Mouse (Mus musculus) left cerebral cortex, adult 11 months (tissue): ENCODE results near the gene Ube2v1.
A peak's percentile ranks its signal among the peaks of the same experiment; 100 is the strongest.
"Not testable (repeated sequence)": the region's sequence is repeated elsewhere in the genome, so short reads cannot be mapped to it uniquely, and the experiment has no call there.

Experiments
- DNase-seq: peaks from one replicate; pipeline ENCODE4 v3.0.0; 2022; ENCODE audit warnings: low spot score

The Ube2v1 gene

DNA sequence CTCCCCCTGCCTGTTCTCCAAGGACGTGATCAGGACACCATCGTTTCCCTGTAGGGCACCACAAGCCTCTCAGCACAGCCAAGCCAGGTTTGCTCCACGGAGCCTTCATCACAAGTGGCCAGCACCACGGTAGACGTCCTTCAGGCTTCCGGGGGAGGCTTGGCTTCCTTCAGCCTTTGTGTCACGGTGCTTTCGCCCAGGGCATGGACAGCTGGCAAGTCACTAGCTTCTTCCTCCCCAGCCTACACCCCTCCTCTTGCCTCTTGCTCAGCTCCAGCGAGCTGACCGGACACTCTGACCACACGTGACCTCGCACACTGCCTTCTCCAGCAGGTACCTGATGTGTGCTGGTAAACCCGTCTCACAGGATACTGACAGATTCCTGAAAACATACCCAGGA, 9.5 kb downstream of the Ube2v1 start:
- no peak for DNase-seq

DNA sequence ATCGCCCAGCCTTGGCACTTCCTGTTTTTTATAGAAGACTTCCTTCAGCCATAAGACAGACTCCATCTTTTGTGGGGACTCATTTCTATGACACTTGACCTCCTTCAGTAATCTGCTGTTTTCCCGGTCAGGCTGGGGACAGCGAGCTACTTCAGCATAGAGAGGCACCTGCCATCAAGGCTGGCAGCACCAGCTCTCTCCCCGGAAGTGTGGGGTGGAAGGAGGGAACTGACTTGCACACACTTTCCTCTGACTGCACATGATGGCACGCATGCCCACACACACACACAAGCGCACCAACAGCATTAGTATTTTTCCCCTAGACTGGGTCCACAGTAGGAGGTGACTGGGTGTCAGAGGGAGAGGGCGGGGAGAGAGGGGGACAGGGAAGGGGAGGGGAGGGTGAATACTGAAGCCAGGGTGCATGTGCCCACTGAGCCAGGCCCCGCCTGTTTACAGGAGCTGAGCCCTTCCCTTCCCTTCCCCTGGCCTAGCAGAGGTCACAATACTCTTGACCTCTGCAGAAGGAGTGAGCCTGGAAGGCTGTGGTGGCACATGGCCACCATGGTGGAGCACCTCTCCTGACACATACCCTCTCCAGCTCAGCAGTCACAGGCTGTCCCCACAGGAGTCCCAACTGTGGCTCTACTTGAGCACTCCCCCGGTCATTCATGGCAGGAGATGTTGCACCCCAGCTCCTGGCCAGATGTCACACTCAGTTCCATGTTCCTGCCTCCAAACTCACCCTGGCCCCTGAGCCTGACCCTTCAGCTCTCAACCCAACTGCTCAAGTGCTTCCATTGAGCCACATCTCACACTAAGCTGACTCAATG, 10.4 kb downstream of the Ube2v1 start:
- no peak for DNase-seq

DNA sequence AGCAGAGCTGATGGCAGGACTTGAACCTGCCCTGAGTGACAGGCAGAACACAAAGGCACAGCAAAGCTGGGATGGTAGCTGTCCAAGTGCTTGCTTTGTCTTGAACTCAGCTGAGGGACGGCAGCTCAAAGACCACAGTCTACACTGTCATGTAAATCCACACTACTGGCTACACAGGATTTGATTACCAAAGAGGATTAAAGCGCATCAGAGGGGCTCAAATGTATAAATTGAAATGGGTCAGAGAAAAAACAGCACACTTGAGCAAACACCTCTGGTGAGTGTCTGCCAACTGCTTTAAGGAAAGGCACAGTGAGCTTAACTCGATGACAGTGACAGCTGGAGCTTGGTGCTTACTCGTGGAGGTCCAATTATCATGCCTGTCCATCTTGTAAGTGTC, 14.4 kb downstream of the Ube2v1 start:
- DNase-seq: no peak

DNA sequence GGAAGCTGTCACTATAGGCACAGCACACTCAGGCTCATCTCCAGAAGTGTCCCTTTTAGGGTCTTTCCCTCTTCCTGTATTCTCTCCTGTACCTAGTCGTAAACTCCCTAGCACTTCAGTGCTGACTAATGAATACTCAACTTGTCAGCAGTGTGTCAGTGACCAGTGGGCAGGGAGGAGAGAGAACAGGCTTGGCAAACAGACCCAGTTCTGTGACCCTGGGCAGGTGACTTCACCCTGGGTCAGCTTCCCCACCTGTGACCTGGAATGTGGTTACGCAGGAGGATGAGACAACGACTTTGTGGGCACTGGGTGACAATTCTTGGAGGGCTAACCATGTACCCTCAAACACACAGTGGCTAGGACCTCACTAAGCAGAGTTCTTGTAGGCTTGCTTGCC, 14.9 kb downstream of the Ube2v1 start:
- DNase-seq: no peak

DNA sequence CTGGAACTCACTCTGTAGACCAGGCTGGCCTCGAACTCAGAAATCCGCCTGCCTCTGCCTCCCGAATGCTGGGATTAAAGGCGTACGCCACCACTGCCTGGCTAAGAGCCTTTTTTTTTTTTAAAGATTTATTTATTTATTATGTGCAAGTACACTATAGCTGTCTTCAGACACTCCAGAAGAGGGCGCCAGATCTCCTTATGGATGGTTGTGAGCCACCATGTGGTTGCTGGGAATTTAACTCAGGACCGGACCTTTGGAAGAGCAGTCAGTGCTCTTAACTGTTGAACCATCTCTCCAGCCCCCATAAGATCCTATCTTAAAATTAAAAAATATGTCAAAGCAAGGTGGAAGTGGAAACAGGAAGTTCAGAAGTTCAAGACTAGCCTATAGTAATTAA, 18.6 kb downstream of the Ube2v1 start:
- not testable (repeated sequence) for DNase-seq

DNA sequence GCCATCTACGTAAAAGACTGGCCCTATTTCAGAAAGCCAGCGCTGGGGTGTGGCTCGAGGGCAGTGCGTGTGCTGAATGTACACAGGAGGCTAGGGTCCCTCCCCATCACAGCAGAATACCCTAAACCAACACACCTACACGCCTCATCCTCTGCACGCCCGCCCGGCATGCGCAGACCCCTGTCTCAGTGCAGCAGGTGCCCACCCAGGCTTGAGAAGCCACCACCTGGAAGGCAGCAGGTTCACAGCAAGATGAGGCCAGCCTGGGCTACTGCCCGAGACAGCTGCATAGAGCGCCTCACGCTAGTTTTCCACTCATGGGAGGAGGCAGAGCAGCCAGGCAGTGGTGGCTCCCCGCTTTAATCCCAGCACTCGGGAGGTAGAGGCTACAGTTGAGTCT, 19.8 kb downstream of the Ube2v1 start:
- DNase-seq: no peak

DNA sequence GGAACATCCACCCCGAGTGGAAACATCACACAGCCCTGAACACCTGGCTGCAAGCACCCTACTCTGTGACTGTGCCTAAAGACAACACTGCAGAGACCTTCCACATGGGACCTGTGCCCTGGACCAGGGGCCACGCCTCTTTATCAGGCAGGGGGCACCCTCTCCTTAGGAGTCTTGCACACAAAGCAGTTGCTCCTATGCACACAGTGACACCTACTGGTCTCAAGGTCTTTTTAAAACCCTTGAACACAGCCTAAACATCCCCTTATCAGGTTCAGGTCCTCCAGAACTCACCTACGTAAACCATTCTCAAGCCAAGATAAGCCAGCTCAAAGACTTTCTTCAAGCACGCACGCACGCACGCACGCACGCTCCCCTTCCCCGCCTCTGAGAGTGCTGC, 20.6 kb downstream of the Ube2v1 start:
- DNase-seq: no peak

DNA sequence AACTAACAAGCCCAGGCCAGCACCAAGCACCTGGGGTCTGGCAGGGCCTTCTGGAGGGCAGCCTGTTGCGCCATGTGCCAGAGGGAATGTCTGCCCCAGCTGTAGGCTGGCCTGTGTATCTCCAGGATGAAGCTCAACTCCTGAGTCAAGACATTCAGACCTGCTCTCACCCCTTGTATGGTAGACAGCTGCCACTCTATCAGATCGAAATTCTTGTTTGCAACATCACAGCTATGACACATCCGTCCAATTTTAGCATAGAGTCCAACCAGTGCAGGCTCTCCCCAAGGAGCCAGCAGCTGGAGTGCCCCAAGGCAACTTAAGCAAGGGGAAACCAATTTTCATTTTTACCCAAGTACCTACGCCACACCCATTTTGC, 25.2 kb downstream of the Ube2v1 start:
- DNase-seq: no peak

DNA sequence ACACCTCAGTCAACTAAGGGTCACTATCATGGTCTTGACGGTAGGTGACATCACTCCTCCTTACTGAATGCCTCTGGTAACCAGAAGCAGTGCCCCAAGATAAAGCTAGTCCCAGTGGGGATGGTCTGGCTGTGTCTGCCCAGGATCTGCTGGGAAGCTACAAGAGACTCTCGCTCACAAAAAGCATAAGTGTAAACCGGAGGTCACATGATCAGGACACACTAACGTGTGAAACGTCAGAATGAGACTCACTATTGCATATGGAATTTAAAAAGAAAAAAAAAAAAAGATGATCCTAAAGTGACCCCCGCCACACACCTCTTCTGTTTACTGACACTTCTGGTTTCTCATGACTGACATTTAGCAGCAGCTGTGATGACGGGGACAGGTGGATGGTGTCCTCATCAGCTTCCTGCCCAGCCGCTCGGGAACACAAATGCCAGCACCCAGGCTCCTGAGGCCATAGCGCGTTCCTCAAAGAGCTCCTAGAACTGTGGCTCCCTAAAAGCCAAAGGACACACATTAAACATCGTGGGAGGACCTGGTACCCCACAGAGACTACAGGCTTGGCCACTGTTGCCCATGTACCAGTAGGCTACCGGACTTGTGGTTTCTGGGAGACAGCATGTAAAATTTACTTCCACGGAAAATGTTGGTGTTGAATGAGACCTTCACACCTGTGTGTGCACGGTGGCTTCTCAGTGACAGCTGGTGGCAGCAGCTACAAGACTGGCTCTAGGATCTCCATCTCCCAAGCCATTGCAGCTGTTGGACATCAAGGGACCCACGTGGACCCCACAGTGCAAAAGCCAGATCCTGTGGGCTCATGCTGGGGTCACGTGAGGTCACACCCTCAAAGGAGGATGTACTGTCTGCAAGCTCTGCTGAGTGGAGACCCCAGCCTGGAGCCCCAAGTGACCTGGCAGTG, 25.8 kb downstream of the Ube2v1 start:
- DNase-seq: no peak

DNA sequence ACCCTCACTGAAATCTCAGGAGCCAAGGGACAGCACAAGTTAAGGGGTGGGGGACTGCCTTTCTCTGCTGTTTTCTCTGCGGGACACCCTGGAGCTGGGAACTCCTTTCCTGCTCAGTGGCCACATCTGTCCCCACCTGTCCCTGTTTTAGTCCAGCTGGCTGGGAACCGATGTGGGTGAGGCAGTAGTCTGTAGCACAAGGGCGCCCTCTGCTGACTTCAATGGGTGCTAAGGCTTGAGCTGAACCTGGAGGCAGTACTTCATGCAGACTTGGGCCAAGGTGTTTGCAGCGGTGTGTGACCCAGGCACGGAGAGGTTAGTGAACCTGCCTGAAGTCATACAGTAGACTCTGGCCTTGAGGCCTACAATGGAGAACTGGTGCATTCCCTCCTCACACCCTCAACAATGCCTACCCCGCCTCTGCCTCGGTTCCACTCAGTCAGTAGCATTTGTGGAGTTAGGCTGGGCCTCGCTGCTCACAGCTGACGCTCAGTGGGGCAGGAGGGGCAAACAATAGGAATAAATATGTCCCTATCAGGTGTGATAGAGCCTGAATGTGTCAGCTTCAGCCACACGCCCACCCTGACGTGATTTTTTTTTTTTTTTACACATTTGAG, 26.6 kb downstream of the Ube2v1 start:
- peak; percentile 76 for DNase-seq

DNA sequence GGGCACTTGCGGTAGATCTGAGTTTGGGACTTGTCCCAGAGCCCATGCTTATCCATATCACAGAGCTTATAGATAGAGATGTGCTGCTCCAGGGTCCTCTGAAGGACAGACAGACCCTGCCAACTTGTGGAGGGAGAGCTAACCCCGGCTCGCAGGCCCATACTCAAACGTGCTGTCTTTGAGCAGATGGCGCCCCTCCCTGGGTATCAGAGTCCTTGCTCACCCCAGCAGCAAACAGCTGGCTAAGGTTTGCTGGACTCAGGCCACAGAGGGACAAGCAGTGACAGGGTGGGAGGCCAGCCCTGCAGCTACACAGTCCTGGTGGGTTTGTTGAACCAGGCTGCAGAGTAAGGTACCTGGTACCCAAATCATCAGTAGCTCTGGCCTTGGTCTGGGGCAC, 28.9 kb downstream of the Ube2v1 start:
- DNase-seq: no peak

DNA sequence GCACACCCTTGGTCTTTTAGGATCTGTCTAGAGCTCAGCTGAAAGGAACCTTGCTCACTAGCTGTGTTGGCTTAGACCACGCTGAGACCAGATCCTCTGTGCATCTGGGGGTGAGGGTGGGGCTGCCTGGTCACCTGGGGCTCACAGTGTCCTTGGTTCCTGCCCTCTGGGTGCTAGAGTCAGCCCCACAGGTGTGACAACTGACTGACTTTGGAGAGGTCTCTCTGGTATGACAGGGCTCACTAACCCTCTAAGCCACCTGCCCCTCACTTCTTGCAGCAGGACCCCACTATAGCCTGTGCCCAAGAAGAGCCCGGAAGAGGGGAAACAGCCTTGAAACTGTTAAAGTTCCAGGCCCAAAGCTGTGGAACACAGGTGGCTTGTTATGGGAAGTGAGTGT, 29.5 kb downstream of the Ube2v1 start:
- no peak for DNase-seq

DNA sequence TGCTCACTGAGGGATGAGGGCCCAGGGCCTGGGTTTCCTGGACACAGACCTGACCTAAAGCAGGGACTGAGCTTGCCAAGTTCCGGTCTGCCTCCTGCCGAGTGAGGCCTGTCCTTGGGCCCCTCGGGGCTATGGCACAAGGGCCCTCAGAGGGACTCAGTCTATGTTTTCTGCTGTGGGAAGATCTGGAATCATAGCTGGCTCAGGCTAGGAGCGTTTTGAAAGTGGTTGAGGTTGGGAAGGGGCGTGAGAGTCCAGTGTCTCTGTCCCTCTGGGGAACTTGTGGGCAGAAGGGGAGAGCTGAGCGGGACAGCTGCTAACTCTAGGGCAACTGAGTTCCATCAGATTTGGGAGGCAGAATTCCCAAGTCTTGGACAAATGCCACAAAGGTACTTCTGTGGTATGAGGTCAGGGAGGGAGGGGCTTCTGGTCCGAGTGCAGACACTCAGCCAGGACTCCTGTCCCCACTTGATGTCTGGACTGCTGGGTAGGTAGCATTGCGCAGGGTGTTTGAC, 31.4 kb downstream of the Ube2v1 start:
- no peak for DNase-seq

DNA sequence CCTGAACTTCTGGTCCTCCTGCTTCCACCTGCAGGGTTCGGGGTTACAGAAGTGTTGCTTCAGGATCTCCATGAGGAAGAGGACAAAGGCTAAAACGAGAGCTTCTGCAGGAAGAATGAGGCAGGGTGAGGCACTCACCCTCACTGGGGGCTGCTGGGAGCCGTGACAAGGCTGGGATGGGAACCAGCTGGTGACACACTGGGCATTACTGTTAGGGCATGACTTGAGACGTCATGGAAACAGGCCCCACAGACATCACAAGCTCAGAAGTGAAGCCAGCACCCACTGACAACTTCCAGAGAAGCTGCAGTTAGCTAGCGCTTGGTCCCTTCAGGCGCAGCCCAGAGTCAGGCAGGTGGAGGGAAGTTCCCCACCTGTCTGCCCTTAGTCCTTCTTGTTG, 32.0 kb downstream of the Ube2v1 start:
- DNase-seq: no peak

DNA sequence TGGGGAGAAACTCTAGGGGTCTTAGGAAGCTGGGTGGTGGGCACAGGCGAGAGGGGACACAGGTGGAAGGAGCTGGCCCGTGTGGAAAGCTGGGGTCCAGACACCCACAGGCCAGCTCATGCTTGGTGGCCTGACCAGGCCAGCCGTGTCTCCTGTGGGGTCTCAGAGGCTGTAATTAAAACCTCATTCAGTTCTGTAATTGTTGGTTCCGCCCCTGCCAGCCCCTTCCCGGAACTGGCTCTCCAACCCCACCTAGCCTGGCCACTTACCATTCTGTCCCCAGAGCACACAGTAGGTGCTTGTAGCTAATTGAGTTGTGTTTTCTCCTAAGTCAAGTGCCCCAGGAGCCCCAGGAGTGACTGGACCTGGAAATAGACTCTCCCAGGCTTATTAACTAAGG, 32.7 kb downstream of the Ube2v1 start:
- DNase-seq: no peak

DNA sequence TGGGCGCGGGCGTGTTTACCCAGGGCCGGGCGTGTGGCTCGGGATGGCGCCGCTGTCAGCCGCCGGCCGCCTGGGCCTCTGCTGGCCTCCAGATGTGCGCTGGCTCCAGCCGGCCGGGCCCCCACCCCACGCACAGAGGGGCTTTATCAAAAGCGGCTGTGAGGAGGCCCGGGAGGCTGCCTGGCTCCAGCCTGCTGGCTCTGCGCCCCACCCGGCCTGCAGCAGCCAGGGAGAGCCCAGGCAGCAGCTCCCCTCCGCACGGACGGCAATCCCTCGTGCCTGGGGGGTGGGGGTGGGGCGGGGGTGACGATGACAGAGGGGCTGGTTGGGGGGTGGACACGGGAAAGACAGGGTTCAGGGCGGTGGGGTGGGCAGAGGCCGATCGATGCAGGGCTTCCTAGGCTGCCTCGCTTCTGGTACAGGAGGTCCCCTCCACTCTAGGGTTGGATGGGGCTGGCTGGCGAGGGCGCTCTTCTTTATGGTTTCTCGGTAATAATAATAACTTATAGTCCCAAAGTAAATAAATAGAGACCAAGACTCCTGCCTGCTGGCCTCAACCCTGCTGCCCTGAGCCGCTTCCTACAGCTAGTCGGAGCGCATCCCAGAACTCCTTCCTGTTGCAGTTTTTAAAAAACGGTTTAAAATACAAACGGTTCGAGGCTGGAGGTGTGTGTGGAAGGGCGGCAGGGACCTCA, 34.3 kb downstream of the Ube2v1 start:
- DNase-seq: no peak

DNA sequence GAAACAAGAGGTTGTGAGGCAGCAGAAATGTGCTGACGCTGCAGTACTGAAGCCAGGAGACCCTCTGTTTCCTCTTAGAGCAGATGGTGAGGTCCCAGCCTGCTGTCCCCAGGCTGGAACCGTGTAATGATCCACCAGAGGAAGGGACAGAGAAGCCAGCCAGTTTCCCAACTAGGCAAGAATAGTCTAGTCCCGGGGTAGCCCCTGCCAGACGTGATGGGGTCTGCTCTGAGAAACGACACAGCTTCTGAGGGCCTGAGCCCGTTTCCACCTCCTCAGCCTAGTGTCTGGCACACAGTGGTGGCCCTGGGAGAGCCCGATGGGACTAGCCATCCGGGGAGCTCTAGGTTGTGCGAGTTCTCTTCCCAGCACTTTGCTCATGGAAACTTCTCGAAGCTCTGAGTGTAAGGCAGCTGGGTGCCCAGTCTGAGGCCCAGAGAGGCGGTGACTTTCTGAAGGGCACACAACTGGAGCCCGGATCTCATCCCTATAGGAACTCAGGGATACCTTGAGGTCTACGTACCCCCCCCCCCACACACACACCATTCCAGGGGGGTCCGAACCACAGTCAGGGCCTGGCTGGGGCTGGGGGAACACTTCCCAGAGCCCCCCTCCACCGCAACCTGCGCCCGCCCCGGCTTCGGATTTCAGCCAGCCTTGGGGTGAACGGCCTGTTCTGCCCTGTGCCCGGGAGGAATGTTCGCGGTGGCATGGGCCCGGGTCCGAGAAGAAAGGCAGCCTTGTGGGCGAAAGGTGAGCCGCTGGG, 35.0 kb downstream of the Ube2v1 start:
- no peak for DNase-seq

DNA sequence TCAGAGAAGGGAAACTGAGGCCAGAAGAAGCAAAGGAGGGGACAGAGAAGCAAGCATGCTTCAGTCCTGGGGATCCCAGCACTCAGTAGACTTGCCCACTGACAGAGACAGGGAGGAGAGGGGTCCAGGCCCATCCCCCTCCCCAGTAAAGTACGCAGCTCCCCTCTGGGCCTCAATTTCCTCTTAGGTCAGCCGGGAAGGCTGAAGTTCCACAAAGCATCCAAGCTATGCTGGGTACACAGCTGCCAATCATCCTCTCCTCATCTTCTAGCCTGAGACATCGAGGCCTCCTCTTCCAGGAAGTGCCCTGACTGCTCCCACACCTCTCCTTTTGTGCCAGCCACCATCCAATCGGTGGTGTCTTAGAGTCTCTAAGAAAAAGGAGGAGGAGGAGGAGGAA, 35.6 kb downstream of the Ube2v1 start:
- DNase-seq: no peak

DNA sequence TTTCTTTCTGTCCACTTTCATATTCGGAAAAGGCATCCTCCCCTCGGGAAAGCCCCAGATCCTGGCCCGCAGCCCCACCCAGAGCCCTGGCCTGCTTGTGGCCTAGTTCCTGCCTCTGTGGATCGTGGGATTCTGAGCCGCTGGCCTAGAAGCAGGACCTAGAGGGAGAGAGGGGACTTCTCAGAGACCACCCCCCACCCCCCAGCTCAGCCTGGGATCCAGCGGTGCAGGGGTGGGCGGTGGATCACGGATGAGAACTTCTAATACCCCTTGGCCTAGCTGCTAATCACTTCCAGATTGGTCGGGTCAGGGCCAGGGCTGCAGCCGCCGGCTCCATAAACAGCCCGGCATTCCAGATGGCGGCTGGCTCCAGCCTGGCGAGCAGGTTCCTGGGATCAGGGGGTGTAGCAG, 36.1 kb downstream of the Ube2v1 start:
- no peak for DNase-seq

DNA sequence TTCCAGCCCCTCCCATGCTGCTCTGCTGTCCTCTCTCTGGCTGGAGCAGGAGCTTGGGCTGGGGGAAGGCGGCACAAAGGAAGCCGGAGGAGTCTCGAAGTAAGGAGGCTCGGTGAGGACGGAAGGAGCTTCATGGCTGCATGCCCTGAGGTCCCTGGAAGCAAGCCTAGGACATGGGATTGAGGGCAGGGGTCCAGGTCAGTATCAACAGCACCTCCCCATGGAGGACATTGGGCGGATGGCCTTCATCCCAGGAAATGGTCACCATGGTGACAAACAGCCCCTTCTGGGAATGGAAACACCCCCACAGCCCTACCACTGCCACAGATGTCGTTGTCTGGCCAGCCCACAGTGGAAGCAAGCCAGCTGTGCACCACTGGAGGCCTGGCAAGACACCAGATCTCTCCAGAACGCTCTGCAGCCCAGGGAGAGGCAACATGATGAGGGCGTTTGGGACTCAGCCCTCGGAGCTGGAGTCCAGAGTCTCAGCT, 37.4 kb downstream of the Ube2v1 start:
- DNase-seq: peak; percentile 47
